Mouse (Mus musculus) intestine, embryonic 16.5 days (tissue): ENCODE results near the gene Rras. TPM values are rescaled to one million over a fixed set of nuclear protein-coding genes. Genes with fewer than 3 reads are reported as not detected.
A peak's percentile ranks its signal among the peaks of the same experiment; 100 is the strongest.

Source experiments
- ATAC-seq: fragments of 200-750 bp; cut with Nextera tagmentation; 2 replicates; pipeline ENCODE4 v1.8.0; 2017; ENCODE audit warnings: moderate TSS enrichment, moderate library complexity
- H3K27ac ChIP-seq: fragments of 300-500 bp; sonication (generic); 2 replicates; pipeline ENCODE4 v1.5.1; 2014; ENCODE audit warnings: mild to moderate bottlenecking, low read length
- H3K27me3 ChIP-seq: fragments of 300-500 bp; sonication (generic); replicated peaks from 2 replicates; pipeline ENCODE4 v1.6.1; 2014; ENCODE audit warnings: low read length, control low read depth, mixed read lengths; ENCODE audit not compliant: control insufficient read depth, insufficient read depth
- H3K36me3 ChIP-seq: fragments of 300-500 bp; sonication (generic); 2 replicates; pipeline ENCODE4 v1.6.1; 2014; ENCODE audit warnings: low read length, control low read depth; ENCODE audit not compliant: control insufficient read depth, insufficient read depth
- H3K4me1 ChIP-seq: fragments of 300-500 bp; sonication (generic); 2 replicates; pipeline ENCODE4 v1.6.1; 2014; ENCODE audit warnings: low read length, control low read depth, mixed read lengths; ENCODE audit not compliant: control insufficient read depth, insufficient read depth
- H3K4me2 ChIP-seq: fragments of 300-500 bp; sonication (generic); 2 replicates; pipeline ENCODE4 v1.6.1; 2014; ENCODE audit warnings: low read depth, low read length, control low read depth
- H3K4me3 ChIP-seq: fragments of 300-500 bp; sonication (generic); 2 replicates; pipeline ENCODE4 v1.5.1; 2014; ENCODE audit warnings: mild to moderate bottlenecking, low read length
- H3K9ac ChIP-seq: fragments of 300-500 bp; sonication (generic); 2 replicates; pipeline ENCODE4 v1.6.1; 2014; ENCODE audit warnings: low read depth, low read length
- H3K9me3 ChIP-seq: fragments of 300-500 bp; sonication (generic); 2 replicates; pipeline ENCODE4 v1.6.1; 2016; ENCODE audit warnings: low read length, control low read depth; ENCODE audit not compliant: control insufficient read depth
- WGBS: fragments of 180-500 bp; shearing (Covaris S2); extraction: QIAGEN DNeasy Blood & Tissue Kit; methylation state at CpG from one replicate; pipeline ENCODE4 v1.1.7; 2014; 5-methylcytosine and 5-hydroxymethylcytosine counted together
- polyA plus RNA-seq: library from polyadenylated mRNA; unstranded; fragments of >200 nt; fragmentation: Nextera tagmentation; extraction: Ambion mirVana; gene quantifications from 2 replicates; pipeline ENCODE4 v1.2.1, GENCODE M21; 2015

Rras gene
- polyA plus RNA-seq, 1 experiment from 2014 or later = 62.6 TPM

GRCm38 (mm10) chr7:44983944-44984832, 33.6 kb upstream of the Rras start:
- H3K27ac ChIP-seq = peak overlapping the region; percentile 18
- no peak for ATAC-seq
- H3K9me3 ChIP-seq = no peaks in the 10 kb centered on the region
- peak overlapping the region; percentile 43; the same call in 1 of the 2 replicates for H3K9ac ChIP-seq
- H3K36me3 ChIP-seq = peaks cover 24% of the 10 kb centered on the region
- H3K4me2 ChIP-seq = peak overlapping the region; percentile 69; the same call in 1 of the 2 replicates
- WGBS = 70% methylated on average over 7 of the region's 7 CpGs
- peak overlapping the region; percentile 91 for H3K4me3 ChIP-seq
- H3K4me1 ChIP-seq = peaks cover 21% of the 10 kb centered on the region
- no peaks in the 10 kb centered on the region for H3K27me3 ChIP-seq

- no peaks in the 10 kb centered on the region for H3K9me3 ChIP-seq
- no peak for ATAC-seq
- peak overlapping the region; percentile 45 for H3K27ac ChIP-seq
- H3K36me3 ChIP-seq = peaks cover 20% of the 10 kb centered on the region
- H3K4me2 ChIP-seq = peak overlapping the region; percentile 69
- WGBS = 28% methylated on average over 3 of the region's 3 CpGs
- H3K9ac ChIP-seq = peak overlapping the region; percentile 43; the same call in 1 of the 2 replicates
- H3K27me3 ChIP-seq = no peaks in the 10 kb centered on the region
- peaks cover 21% of the 10 kb centered on the region for H3K4me1 ChIP-seq
- peak overlapping the region; percentile 91 for H3K4me3 ChIP-seq
Measured at GRCm38 (mm10) chr7:44984833-44985164, 33.0 kb upstream of the Rras start.

- WGBS = under 1% methylated on average over 44 of the region's 45 CpGs
Measured at GRCm38 (mm10) chr7:44985595-44986191, 32.1 kb upstream of the Rras start.

GRCm38 (mm10) chr7:44986192-44986878, 31.4 kb upstream of the Rras start, which contains the start of gene Prmt1:
Gene Prmt1, minus strand, starts transcription at chr7:44986568.
- ATAC-seq = peak; percentile 97
- WGBS = under 1% methylated on average over 42 of the region's 42 CpGs
- H3K4me1 ChIP-seq = peaks cover 21% of the 10 kb centered on the region

More at GRCm38 (mm10) chr7:44985595-44986191, 32.1 kb upstream of the Rras start:
- peaks cover 14% of the 10 kb centered on the region for H3K36me3 ChIP-seq
- peaks cover 21% of the 10 kb centered on the region for H3K4me1 ChIP-seq
- peak overlapping the region; percentile 97 for H3K9ac ChIP-seq
- peak overlapping the region; percentile 69 for H3K4me2 ChIP-seq
- ATAC-seq = peak; percentile 2; the same call in 1 of the 2 replicates
- H3K9me3 ChIP-seq = no peaks in the 10 kb centered on the region
- H3K27ac ChIP-seq = peak overlapping the region; percentile 96
- no peaks in the 10 kb centered on the region for H3K27me3 ChIP-seq
- H3K4me3 ChIP-seq = peak overlapping the region; percentile 91

GRCm38 (mm10) chr7:44986879-44987718, 30.7 kb upstream of the Rras start:
- Histone ChIP-seq H3K27ac (peak overlapping the region; percentile 86), H3K36me3 (peaks cover 8% of the 10 kb centered on the region), H3K27me3 (no peaks in the 10 kb centered on the region), H3K4me1 (peaks cover 21% of the 10 kb centered on the region), H3K9me3 (no peaks in the 10 kb centered on the region), H3K9ac (peak overlapping the region; percentile 83), H3K4me3 (peak overlapping the region; percentile 91), H3K4me2 (peak overlapping the region; percentile 71)
- ATAC-seq = peak; percentile 49
- WGBS = under 1% methylated on average over 29 of the region's 29 CpGs

More at GRCm38 (mm10) chr7:44986192-44986878, 31.4 kb upstream of the Rras start, which contains the start of gene Prmt1:
- H3K9ac ChIP-seq = peak within 1 kb of the TSS; percentile 97
- no peaks in the 10 kb centered on the region for H3K27me3 ChIP-seq
- peak within 1 kb of the TSS; percentile 96 for H3K27ac ChIP-seq
- peak within 1 kb of the TSS; percentile 91 for H3K4me3 ChIP-seq
- H3K9me3 ChIP-seq = no peaks in the 10 kb centered on the region
- peaks cover 12% of the 10 kb centered on the region for H3K36me3 ChIP-seq
- peak within 1 kb of the TSS; percentile 71 for H3K4me2 ChIP-seq

GRCm38 (mm10) chr7:44996672-44997071, 21.1 kb upstream of the Rras start:
- Histone ChIP-seq H3K27ac (peak overlapping the region; percentile 70), H3K4me3 (peak overlapping the region; percentile 73), H3K36me3 (peaks cover 20% of the 10 kb centered on the region), H3K4me2 (peak overlapping the region; percentile 93), H3K4me1 (peaks cover 34% of the 10 kb centered on the region), H3K9me3 (no peaks in the 10 kb centered on the region), H3K27me3 (no peaks in the 10 kb centered on the region), H3K9ac (peak overlapping the region; percentile 89)
- 13% methylated on average over 10 of the region's 10 CpGs for WGBS
- ATAC-seq = no peak

GRCm38 (mm10) chr7:44997231-44997939, 20.4 kb upstream of the Rras start, which contains the start of gene Irf3:
Gene Irf3, plus strand, starts transcription at chr7:44997648.
- WGBS = under 1% methylated on average over 43 of the region's 43 CpGs
- peak within 1 kb of the TSS; percentile 93 for H3K4me2 ChIP-seq
- H3K27me3 ChIP-seq = no peaks in the 10 kb centered on the region
- H3K4me1 ChIP-seq = peaks cover 34% of the 10 kb centered on the region
- peak within 1 kb of the TSS; percentile 95 for H3K27ac ChIP-seq
- H3K4me3 ChIP-seq = peak within 1 kb of the TSS; percentile 73
- peaks cover 26% of the 10 kb centered on the region for H3K36me3 ChIP-seq
- peak; percentile 95 for ATAC-seq
- peak within 1 kb of the TSS; percentile 89 for H3K9ac ChIP-seq
- no peaks in the 10 kb centered on the region for H3K9me3 ChIP-seq

GRCm38 (mm10) chr7:44997940-44998428, 19.8 kb upstream of the Rras start:
- Histone ChIP-seq H3K9me3 (no peaks in the 10 kb centered on the region), H3K9ac (peak overlapping the region; percentile 89), H3K4me1 (peaks cover 34% of the 10 kb centered on the region), H3K4me2 (peak overlapping the region; percentile 91), H3K27ac (peak overlapping the region; percentile 95), H3K27me3 (no peaks in the 10 kb centered on the region), H3K4me3 (peak overlapping the region; percentile 73), H3K36me3 (peaks cover 28% of the 10 kb centered on the region)
- peak; percentile 8 for ATAC-seq
- 3% methylated on average over 15 of the region's 15 CpGs for WGBS
